Mouse (Mus musculus) neutrophil, adult 65 days (primary cell): ENCODE results near the gene Apbb1ip. TPM values are rescaled to one million over a fixed set of nuclear protein-coding genes. Genes with fewer than 3 reads are reported as not detected.

Source experiments
- total RNA-seq: library from RNA; stranded (reverse); gene quantifications from 2 replicates; pipeline ENCODE4 v1.2.4, GENCODE M21; 2023

Gene Apbb1ip
- total RNA-seq: 249 and 255 TPM in 2 replicates

DNA sequence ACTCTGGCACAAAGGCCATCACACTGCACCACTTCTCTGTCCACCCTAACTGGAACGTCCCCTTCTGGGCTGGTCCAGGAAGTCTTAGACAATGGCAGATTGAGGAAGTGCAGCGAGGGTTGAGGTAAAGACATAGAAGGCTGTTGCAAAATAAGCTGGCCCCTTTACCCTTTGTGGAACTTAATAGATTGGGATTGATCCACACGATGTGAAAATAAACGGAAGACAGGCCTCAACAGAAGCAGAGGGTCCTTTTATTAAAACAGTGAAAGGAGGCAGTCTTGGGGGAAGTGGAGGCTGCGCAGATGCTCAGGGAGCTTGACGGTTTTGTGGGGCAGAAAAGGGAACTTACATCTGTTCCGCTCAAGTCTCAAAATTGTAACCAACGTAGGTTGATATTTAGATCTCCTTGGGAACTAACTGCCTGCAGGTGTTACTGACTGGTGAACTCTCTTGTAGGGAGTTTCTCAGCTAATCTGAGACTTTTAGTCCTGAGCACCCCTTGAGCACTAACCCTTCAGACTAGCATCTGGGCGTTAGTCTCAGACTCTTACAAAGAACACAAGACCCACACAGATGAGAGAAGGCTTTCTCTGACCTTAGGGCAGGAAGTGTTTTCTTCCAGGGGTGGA, at the start of gene Apbb1ip:
TSS of gene Apbb1ip (plus strand) at position 546 of the 632 bp plus-strand sequence.

DNA sequence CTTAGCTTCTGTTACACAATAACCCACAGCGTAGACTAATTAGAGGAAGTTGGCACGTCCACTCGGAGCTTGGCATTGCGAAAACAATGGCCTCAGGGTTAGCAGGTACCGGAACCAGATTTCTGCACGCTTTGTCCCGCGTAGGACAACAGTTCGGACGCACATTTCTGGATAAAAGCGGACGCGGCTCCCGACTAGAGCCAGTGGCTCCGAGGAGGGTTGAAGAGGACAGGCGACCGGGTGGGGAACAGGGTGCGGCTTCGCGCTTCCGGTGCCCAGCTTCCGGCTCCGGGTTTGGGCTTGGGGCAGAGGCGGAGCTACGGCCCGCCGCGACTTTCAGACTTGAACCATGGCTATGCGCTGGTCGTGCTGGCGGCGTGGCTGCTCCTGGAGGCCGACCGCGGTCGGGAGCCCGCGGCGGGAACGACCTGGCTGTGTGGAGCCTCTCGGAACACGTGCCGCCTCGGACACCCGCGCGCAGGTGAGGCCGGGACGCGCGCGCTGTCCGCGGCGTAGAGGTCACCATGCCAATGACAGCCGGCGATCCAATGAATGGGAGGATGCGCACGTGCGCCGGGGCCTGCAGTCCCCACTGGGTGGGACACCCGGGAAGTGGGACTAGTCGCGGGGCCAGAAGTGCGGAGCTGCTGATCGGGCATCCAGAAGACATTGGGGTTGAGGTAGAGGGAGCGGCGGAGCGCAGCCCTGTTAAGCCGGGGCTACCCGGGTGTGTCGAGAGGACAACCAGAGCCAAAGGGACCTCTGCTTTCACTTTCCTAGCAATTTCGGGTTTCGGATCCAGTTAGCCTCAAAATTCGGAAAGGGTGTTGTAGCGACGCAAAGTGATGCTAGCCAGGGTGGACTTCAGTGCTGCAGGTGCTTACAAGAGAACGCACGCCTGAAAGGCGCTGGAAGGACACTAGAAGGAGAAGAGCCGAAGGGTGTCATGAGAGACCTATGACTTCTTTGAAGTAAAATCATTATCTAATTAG, 121.7 kb downstream of the Apbb1ip start, which contains the start of gene Pdss1:
TSS of gene Pdss1 (plus strand) at position 241 of the 992 bp plus-strand sequence.

Other genes with a start within 250 kb of the Apbb1ip start
- gene Gad2, start 151.9 kb upstream of the Apbb1ip start, total RNA-seq: not detected in 2 replicates
- 9.7 and 11.1 TPM in 2 replicates for gene Pdss1, start 121.4 kb downstream of the Apbb1ip start, total RNA-seq